Mouse (Mus musculus) heart, postnatal 14 days (tissue): ENCODE results near the gene Tpgs1. TPM values are rescaled to one million over a fixed set of nuclear protein-coding genes. Genes with fewer than 3 reads are reported as not detected.
A peak's percentile ranks its signal among the peaks of the same experiment; 100 is the strongest.

ENCODE experiments used
- DNase-seq, 2 experiments: peaks; one replicate each; pipeline ENCODE4 v3.0.0; 2021 to 2022
- intact Hi-C: fragments of 180-260 bp; cut with DNase I; formaldehyde crosslinking; loops from one replicate; pipeline ENCODE4 v1.15.1; 2025
- long read RNA-seq, 2 experiments: library from polyadenylated mRNA; stranded (forward); transcript quantifications; one replicate each; pipeline ENCODE4 v2.0.0; 2021
- total RNA-seq, 2 experiments: library from RNA; stranded (reverse); gene quantifications; 2 replicates each; pipeline ENCODE4 v1.2.3; 2021

Tpgs1 gene
- 10 to 100 TPM; 21.7 to 23.0 TPM for total RNA-seq
- long read RNA-seq, experiment 1, transcript Tpgs1-201 (2 exons, 1,143 nt): major isoform, 66 of 66 reads
- long read RNA-seq, experiment 1, partial matches to known transcripts: 0 of 66 reads
- long read RNA-seq, experiment 1, other reads (novel, unspliced or antisense): 0 of 66 reads
- long read RNA-seq, experiment 2, transcript Tpgs1-201 (2 exons, 1,143 nt): major isoform, 42 of 42 reads
- long read RNA-seq, experiment 2, partial matches to known transcripts: 0 of 42 reads
- long read RNA-seq, experiment 2, other reads (novel, unspliced or antisense): 0 of 42 reads

DNA sequence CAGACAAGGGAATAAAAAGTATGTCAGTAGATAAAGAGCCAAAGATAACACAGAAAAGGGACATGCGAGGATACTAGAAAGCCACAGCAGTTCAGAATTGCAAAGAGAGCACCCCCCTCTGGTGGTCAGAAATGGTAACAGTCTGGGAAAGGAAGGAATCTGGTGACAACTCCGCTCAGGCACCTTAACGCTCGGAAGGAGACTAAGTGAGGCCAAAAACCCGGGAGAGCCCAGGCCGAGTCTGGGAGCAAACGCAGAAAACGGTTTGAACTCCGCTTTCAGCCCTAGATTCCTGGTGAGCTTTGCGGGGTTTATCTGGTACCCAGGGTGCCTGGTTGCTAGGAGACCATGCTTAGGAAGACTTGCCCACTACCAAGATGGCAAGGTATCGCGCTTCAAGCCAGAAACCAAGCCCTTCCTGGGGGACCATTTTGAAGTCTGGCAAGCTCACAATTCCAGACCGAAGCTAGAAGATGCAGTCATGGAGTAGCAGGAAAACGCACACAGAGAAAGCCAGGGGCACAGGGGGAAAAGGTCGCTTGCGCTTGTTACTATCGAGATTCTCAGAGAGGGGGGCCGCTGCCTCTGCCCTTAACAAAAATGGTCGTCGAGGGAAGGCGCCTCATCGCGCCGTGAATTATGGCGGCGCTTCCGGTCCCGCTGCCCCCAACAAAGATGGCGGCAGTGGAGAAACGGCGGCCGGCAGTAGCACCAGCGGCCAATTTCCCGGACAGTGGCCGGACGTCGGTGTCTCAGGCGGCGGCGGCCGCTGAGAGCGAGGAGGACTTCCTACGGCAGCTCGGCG lies at the start of gene Tpgs1:
Tpgs1 (plus strand) TSS at position 599 of the 805 bp plus-strand sequence.
- DNase-seq: peak; percentile 88 to 92
- intact Hi-C loops: loop anchor here (1.0 kb wide), 1 partner anchor 74 kb away; no protein-coding TSS in a partner anchor

DNA sequence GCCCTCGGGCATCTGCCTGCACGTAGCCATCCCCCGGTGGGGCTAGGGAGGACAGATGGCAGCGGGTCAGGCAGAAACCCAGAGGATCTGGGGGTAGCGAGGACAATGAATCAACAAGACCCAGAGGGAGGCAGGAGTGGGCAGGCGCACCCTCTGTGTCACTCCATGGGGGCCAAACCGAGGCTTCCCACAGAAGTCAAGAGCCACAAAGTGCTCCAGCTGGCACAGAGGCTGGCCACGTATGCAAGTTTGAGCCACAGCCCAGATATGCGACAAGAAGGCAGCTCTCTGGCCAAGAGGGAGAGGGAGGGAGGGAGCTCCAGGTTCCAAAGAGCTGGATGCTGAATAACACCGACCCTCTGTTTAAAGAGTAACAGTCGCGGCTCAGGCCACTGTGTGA lies 45.2 kb upstream of the Tpgs1 start:
- DNase-seq: peak; percentile 37 to 59
- intact Hi-C loops: no loop called here

DNA sequence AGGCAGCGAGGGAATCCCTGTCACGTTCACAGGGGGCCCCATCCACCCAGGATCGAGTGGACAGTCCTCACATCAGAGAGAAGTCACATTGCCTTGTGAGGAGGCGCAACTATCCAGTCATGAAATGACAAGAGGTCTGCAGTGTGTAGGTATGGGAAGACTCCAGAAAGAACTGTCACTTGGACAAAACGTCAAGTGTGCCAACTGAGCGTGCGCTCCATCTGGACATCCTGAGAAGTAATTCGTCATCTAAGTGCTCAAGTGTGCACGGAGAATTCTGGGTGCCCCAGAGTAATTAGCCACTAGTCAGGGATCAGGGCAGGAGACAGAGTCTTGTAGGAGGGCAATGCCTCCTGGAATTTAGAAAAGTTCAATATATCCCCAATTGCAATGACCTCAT lies 43.8 kb upstream of the Tpgs1 start:
- intact Hi-C loops: no loop called here
- no peak for DNase-seq

- DNase-seq: no peak
- intact Hi-C loops: no loop called here
Observed at GRCm38 (mm10) chr10:79626156-79626555, 43.0 kb upstream of the Tpgs1 start.

- intact Hi-C loops: no loop called here
- DNase-seq: no peak
Observed at GRCm38 (mm10) chr10:79628377-79628776, 40.8 kb upstream of the Tpgs1 start.

DNA sequence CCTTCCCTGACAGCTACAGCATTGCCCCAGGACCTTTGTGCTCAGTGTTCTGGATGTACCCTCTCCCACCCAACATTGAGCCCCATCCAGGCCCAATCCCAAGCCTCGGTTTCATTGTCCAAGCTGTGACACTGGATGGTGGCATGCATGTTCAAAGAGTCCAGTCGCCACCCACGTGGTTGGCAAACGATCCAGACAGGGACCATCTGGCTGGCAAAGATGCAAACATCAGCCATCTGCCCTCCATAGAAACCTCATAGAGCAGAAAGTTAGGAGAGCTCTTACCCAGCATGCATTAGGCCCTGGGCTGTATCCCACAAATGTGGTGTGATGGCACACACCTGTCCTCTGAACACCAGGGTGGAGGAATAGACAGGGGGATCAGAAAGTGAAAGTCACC lies 37.7 kb upstream of the Tpgs1 start:
- DNase-seq: no peak
- intact Hi-C loops: no loop called here

- DNase-seq: no peak
- intact Hi-C loops: no loop called here
Observed at GRCm38 (mm10) chr10:79633006-79633777, 36.0 kb upstream of the Tpgs1 start.

GRCm38 (mm10) chr10:79636287-79636686 lies 32.9 kb upstream of the Tpgs1 start:
- intact Hi-C loops: no loop called here

DNA sequence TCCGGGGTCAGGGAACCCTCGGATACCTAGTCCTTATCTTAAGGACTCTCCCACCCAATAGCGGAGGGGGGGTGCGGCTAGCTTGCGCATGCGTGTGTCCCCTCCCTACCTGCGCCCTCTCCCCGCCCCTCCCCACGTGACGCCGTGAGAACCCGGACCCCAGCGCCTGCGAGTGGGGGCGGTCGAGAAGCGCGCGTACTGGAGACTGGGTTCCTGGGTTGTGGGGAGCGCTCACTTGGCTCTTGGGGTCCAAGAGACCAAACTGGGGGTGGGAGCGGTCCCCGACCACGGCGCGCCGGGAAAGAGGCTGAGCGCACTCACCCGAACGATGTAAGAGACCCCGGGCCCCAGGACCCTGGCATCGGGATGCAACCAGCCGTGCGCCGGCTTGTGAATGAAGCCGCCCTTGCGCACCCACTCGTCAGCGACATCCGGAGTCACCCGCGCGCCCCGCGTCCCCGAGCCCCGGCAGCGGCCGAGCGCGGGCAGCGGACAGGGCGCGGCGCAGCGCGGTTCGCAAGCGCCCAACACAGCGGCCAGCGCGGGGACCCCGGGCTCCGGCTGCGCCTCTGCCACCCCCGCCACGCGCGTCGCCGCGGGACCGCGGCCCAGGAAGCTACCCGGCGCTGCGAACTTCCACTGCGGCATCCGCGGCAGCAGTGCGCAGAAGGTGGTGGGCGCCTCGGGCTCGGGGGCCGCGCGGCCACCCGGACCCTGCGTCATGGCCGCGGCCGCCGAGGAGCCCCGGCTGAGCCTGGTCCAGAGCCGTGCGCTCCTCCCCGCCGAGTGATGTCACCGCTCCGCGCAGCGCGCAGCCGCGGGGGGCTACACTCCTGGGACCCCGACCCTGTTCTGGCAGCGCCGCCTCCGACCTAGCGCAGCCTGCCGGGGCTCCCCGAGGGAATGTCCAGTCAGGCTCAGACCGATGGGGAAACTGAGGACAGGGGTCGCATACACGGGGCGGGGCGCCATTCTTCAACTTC lies 31.8 kb upstream of the Tpgs1 start, which contains the start of gene Shc2:
Shc2 (minus strand) TSS at position 791 of the 983 bp plus-strand sequence.
- intact Hi-C loops: no loop called here
- peak; percentile 42 to 53 for DNase-seq

More at GRCm38 (mm10) chr10:79636287-79636686, 32.9 kb upstream of the Tpgs1 start:
- no peak for DNase-seq

- intact Hi-C loops: no loop called here
- peak; percentile 48 to 60 for DNase-seq
Observed at GRCm38 (mm10) chr10:79638486-79639204, 30.5 kb upstream of the Tpgs1 start.

DNA sequence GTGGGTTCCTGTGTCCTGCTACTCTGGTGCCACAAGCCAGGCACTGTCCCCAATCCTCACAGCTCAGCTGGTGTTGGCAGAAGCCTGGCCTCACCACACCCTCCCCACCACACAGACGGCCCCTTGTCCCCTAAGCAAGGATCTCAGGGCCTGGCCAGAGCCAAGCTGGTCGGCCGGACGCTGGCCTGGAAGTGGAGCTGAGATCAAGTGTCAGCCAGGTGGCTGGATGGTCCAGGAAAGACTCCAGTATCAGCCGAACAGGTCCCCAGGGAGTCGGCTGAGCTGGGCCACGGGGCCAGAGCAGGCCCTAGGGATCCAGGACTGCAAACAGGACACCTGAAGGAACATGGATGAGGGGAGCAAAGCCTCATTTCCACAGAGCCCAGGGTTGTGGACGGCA lies 23.5 kb upstream of the Tpgs1 start, which contains the start of gene Odf3l2:
Odf3l2 (minus strand) TSS at position 28 of the 400 bp plus-strand sequence.
- intact Hi-C loops: no loop called here
- no peak for DNase-seq

DNA sequence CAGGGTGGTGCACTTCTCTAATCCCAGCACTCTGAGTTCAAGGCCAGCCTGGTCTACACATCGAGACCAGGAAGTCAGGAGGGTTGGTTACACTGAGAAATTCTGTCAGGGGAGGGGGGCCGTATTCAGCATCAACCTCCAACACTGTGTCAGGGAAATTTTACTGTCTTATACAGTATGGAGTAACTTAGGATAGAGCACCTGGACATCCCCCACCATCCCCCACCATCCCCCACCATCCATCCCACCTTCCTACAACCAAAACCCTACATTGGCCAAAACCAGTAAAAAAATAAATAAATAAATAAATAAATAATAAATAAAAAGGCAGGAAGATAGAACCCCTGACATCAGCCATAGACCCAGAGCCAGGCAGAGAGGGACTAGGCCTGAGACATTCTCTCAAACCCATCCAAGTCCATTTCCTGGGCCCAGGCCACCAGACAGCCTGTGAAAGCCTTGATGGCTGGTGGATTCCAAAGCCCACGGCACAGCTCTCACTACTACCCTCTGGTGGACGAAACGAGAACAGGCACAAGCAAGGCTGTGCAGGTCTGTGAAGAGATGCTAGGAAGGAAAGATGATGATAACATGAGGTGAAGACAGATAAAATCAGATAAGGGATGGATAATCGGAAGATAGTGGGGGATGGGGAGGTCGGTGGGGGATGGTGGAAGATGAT lies 20.0 kb upstream of the Tpgs1 start:
- peak; percentile 75 to 86 for DNase-seq
- intact Hi-C loops: loop anchor here (1.0 kb wide), 1 partner anchor 54 kb away; no protein-coding TSS in a partner anchor

GRCm38 (mm10) chr10:79652789-79653188 lies 16.4 kb upstream of the Tpgs1 start:
- DNase-seq: peak in 1 of 2 experiments; percentile 30
- intact Hi-C loops: no loop called here

GRCm38 (mm10) chr10:79654946-79655395 lies 14.2 kb upstream of the Tpgs1 start:
- no peak for DNase-seq
- intact Hi-C loops: no loop called here

GRCm38 (mm10) chr10:79658829-79659228 lies 10.3 kb upstream of the Tpgs1 start:
- intact Hi-C loops: no loop called here
- DNase-seq: no peak

- intact Hi-C loops: no loop called here
- DNase-seq: no peak
Observed at GRCm38 (mm10) chr10:79660298-79660697, 8.9 kb upstream of the Tpgs1 start.

DNA sequence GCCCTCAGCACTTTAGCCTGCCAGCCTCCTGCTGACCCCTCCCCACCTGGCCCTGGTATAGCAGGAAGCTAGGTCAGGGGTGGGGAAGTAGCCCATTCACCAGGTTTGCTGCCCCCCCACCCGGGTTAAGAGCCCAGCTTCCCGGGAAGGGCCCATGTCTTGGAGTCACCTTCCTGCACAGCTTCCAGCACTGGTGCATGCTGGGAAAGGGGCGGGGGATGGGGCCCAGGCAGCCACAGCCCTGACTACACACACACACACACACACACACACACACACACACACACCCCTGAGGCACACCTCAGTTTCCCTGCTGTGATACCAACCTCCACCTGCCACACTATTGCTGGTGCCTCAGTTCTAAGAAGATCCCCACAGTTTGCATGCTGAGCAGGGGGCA lies 7.3 kb upstream of the Tpgs1 start:
- DNase-seq: no peak
- intact Hi-C loops: no loop called here

DNA sequence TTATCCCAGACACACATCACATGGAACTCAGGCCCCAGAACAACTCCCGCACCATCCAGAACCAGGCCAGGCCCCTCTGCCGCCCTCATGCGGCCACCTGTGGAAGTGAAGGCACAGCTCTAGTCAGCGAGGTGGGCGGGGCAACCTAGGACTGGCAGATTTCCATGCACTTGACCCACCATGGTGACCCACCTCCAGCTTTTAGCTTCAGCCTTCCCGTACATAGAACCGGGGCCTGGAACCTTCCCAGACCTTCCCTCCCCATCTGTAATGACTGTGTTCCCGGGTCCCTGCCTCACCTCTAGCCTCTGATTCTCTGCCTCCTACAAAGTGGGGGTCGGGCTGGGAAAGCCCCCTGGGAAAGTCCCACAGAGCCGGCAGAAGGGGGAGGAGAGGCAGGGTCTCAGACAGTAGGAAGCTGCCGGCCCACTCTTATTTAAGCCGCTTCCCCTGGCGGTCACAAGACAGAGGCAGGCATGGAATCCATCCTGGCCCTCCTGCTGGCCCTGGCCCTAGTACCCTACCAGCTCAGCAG lies 5.0 kb upstream of the Tpgs1 start, which contains the start of gene Madcam1:
Madcam1 (plus strand) TSS at position 429 of the 535 bp plus-strand sequence.
- DNase-seq: peak; percentile 71 to 79

More for the DNA sequence above, 5.0 kb upstream of the Tpgs1 start, which contains the start of gene Madcam1:
- intact Hi-C loops: no loop called here
